Mouse (Mus musculus) right cerebral cortex, adult 18-20 months (tissue): ENCODE results near the gene Arf3.
A peak's percentile ranks its signal among the peaks of the same experiment; 100 is the strongest.

Experiments
- DNase-seq: peaks from one replicate; pipeline ENCODE4 v3.0.0; 2022; ENCODE audit warnings: mixed read lengths

Arf3 gene

GRCm38 (mm10) chr15:98789661-98790535 lies 26.9 kb upstream of the Arf3 start, which contains the start of gene Wnt1:
Wnt1 (plus strand) TSS chr15:98789857.
- DNase-seq = no peak

- DNase-seq = no peak
Measured at GRCm38 (mm10) chr15:98788972-98789660, 26.1 kb upstream of the Arf3 start.

GRCm38 (mm10) chr15:98787930-98788329 lies 24.9 kb upstream of the Arf3 start:
- no peak for DNase-seq

GRCm38 (mm10) chr15:98785744-98786143 lies 22.7 kb upstream of the Arf3 start:
- no peak for DNase-seq

- no peak for DNase-seq
Measured at GRCm38 (mm10) chr15:98781166-98781565, 18.2 kb upstream of the Arf3 start.

GRCm38 (mm10) chr15:98780573-98780972 lies 17.6 kb upstream of the Arf3 start:
- DNase-seq = no peak

- DNase-seq = no peak
Measured at GRCm38 (mm10) chr15:98780075-98780474, 17.1 kb upstream of the Arf3 start.

- DNase-seq = no peak
Measured at GRCm38 (mm10) chr15:98778806-98779205, 15.8 kb upstream of the Arf3 start.

GRCm38 (mm10) chr15:98778191-98778770 lies 15.3 kb upstream of the Arf3 start:
- DNase-seq = no peak

- no peak for DNase-seq
Measured at GRCm38 (mm10) chr15:98777762-98778161, 14.7 kb upstream of the Arf3 start, which contains the start of gene Wnt10b. Wnt10b (minus strand) TSS chr15:98778150.

- no peak for DNase-seq
Measured at GRCm38 (mm10) chr15:98777005-98777616, 14.1 kb upstream of the Arf3 start.

- DNase-seq = peak; percentile 31
Measured at GRCm38 (mm10) chr15:98776280-98777004, 13.4 kb upstream of the Arf3 start.

- DNase-seq = no peak
Measured at GRCm38 (mm10) chr15:98775533-98775932, 12.5 kb upstream of the Arf3 start.

GRCm38 (mm10) chr15:98774096-98774495 lies 11.1 kb upstream of the Arf3 start:
- no peak for DNase-seq

GRCm38 (mm10) chr15:98772511-98773211 lies 9.6 kb upstream of the Arf3 start:
- no peak for DNase-seq

- DNase-seq = no peak
Measured at GRCm38 (mm10) chr15:98771813-98772425, 8.9 kb upstream of the Arf3 start.

- no peak for DNase-seq
Measured at GRCm38 (mm10) chr15:98768259-98768658, 5.2 kb upstream of the Arf3 start.

GRCm38 (mm10) chr15:98765929-98766328 lies 2.9 kb upstream of the Arf3 start:
- DNase-seq = no peak

GRCm38 (mm10) chr15:98762201-98762621 lies 803 bp downstream of the Arf3 start:
- peak; percentile 87 for DNase-seq

GRCm38 (mm10) chr15:98754125-98754524 lies 8.9 kb downstream of the Arf3 start:
- no peak for DNase-seq

- peak; percentile 32 for DNase-seq
Measured at GRCm38 (mm10) chr15:98753021-98753423, 10.0 kb downstream of the Arf3 start.
